Mouse (Mus musculus): ENCODE data around the gene Asxl1. TPM values are rescaled to one million over a fixed set of nuclear protein-coding genes. Genes with fewer than 3 reads are reported as not detected.

Gene Asxl1
- polyA plus RNA-seq, 1 experiment from 2014 or later: 12.3 TPM

DNA sequence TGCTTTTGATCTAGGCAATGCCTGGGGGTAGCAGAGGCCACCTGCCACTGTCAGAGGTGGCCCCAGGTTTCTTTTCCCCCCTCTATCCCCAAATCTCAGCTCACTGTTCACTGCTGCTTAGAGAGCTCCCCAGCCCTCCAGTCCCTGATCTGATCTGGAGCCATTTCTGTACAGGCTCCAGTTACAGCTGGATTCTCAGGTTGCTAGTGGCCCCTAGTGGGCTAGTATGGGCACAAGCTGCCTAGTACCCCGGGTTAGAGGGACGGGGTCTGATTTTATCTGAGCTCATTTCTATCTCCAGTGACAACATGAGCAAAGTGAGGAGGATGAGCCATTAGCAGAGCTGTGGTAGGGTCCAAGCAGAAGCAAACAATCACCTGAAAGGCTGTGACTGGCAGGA, 69.0 kb downstream of the Asxl1 start:
- H3K9me3 ChIP-seq (replicated peaks): no peaks in the 10 kb centered on the region
- H3K4me3 ChIP-seq (replicated peaks): no peak overlapping the region
- 16% methylated on average over 2 of the region's 2 CpGs for WGBS
- H3K4me2 ChIP-seq (replicated peaks): no peak overlapping the region
- H3K36me3 ChIP-seq: peaks cover 77% of the 10 kb centered on the region
- no peak overlapping the region for H3K9ac ChIP-seq
- no peaks in the 10 kb centered on the region for H3K27me3 ChIP-seq
- H3K4me1 ChIP-seq: no peaks in the 10 kb centered on the region
- H3K27ac ChIP-seq (replicated peaks): no peak overlapping the region
- ATAC-seq (ENCODE audit: insufficient number of reproducible peaks, low FRiP score, low TSS enrichment, low read depth): no peak

GRCm38 (mm10) chr2:153417841-153418240, 72.2 kb downstream of the Asxl1 start:
- WGBS: 93% methylated on average over 12 of the region's 12 CpGs
- H3K9me3 ChIP-seq (replicated peaks): no peaks in the 10 kb centered on the region
- ATAC-seq (ENCODE audit: insufficient number of reproducible peaks, low FRiP score, low TSS enrichment, low read depth): no peak

GRCm38 (mm10) chr2:153418381-153418780, 72.8 kb downstream of the Asxl1 start:
- Histone ChIP-seq H3K27ac (replicated peaks) (no peak overlapping the region), H3K36me3 (peaks cover 59% of the 10 kb centered on the region), H3K4me2 (replicated peaks) (no peak overlapping the region), H3K27me3 (no peaks in the 10 kb centered on the region), H3K9me3 (replicated peaks) (no peaks in the 10 kb centered on the region), H3K4me1 (0 out of 2 replicates have a peak, but pooled peaks cover 5% of the 10 kb centered on the region), H3K9ac (no peak overlapping the region), H3K4me3 (replicated peaks) (no peak overlapping the region)
- no peak; the same call in 1 of the 2 replicates for ATAC-seq (ENCODE audit: insufficient number of reproducible peaks, low FRiP score, low TSS enrichment, low read depth)
- WGBS: 83% methylated on average over 1 of the region's 1 CpGs

More at GRCm38 (mm10) chr2:153417841-153418240, 72.2 kb downstream of the Asxl1 start:
- H3K4me2 ChIP-seq (replicated peaks): no peak overlapping the region
- H3K9ac ChIP-seq: no peak overlapping the region
- peaks cover 59% of the 10 kb centered on the region for H3K36me3 ChIP-seq
- no peak overlapping the region for H3K4me3 ChIP-seq (replicated peaks)
- no peaks in the 10 kb centered on the region for H3K27me3 ChIP-seq
- H3K4me1 ChIP-seq: 0 out of 2 replicates have a peak, but pooled peaks cover under 1% of the 10 kb centered on the region
- H3K27ac ChIP-seq (replicated peaks): no peak overlapping the region

DNA sequence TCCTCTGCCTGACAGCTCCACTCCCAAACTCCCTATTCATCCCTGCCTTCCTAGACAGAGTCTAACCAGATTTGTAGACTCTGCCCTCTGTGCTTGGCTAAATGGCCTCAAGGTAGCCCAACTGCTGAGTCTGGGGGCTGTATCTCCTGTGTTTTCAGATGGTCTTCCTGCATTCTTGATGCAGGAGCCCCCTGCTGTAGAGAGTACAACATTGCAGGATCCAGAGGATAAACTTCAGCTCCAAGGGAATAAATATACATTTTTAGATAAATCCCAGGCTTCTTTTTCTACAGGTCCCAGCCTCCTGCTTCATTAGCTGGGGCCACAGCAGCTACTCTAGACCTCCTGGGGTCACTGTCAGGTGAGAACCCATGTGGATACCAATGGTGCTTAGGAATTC, 75.6 kb downstream of the Asxl1 start:
- Histone ChIP-seq H3K36me3 (peaks cover 53% of the 10 kb centered on the region), H3K4me2 (replicated peaks) (no peak overlapping the region), H3K27ac (replicated peaks) (no peak overlapping the region), H3K27me3 (no peaks in the 10 kb centered on the region), H3K9me3 (replicated peaks) (no peaks in the 10 kb centered on the region), H3K4me3 (replicated peaks) (no peak overlapping the region), H3K4me1 (peaks cover 23% of the 10 kb centered on the region; the same call in 1 of the 2 replicates), H3K9ac (no peak overlapping the region)
- no peak for ATAC-seq (ENCODE audit: insufficient number of reproducible peaks, low FRiP score, low TSS enrichment, low read depth)

GRCm38 (mm10) chr2:153422051-153422450, 76.4 kb downstream of the Asxl1 start:
- no peak; the same call in 1 of the 2 replicates for ATAC-seq (ENCODE audit: insufficient number of reproducible peaks, low FRiP score, low TSS enrichment, low read depth)
- H3K36me3 ChIP-seq: peaks cover 45% of the 10 kb centered on the region
- H3K4me1 ChIP-seq: peaks cover 27% of the 10 kb centered on the region; the same call in 1 of the 2 replicates

DNA sequence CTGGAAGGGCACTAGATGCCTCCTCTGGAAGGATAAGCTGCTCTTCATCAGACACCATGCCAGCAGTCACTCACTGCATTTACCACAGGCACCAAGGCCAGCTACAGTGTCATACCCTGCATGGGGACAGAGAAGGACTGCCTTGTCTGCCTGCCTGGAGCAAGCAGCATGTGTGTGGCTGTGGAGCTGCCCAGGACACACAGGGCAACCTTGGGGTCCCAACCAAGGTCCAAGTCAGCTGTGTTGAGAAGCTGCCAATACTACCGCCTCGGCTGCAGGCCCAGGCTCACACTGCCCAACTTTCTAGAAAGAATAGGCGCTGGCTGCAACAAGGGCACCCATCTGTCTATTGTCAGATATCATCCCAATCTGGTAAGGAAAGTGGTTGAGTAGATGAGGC, 77.5 kb downstream of the Asxl1 start:
- H3K9me3 ChIP-seq (replicated peaks): no peaks in the 10 kb centered on the region
- no peak overlapping the region for H3K4me3 ChIP-seq (replicated peaks)
- H3K9ac ChIP-seq: no peak overlapping the region
- H3K36me3 ChIP-seq: peaks cover 35% of the 10 kb centered on the region
- H3K4me1 ChIP-seq: peaks cover 29% of the 10 kb centered on the region; the same call in 1 of the 2 replicates
- no peak for ATAC-seq (ENCODE audit: insufficient number of reproducible peaks, low FRiP score, low TSS enrichment, low read depth)
- no peak overlapping the region for H3K27ac ChIP-seq (replicated peaks)
- no peak overlapping the region for H3K4me2 ChIP-seq (replicated peaks)
- no peaks in the 10 kb centered on the region for H3K27me3 ChIP-seq
- 90% methylated on average over 3 of the region's 3 CpGs for WGBS

More at GRCm38 (mm10) chr2:153422051-153422450, 76.4 kb downstream of the Asxl1 start:
- Histone ChIP-seq H3K9ac (no peak overlapping the region), H3K27ac (replicated peaks) (no peak overlapping the region), H3K4me3 (replicated peaks) (no peak overlapping the region), H3K4me2 (replicated peaks) (no peak overlapping the region), H3K9me3 (replicated peaks) (no peaks in the 10 kb centered on the region), H3K27me3 (no peaks in the 10 kb centered on the region)
- WGBS: 29% methylated on average over 5 of the region's 5 CpGs

GRCm38 (mm10) chr2:153424557-153424956, 78.9 kb downstream of the Asxl1 start:
- peaks cover 29% of the 10 kb centered on the region; the same call in 1 of the 2 replicates for H3K4me1 ChIP-seq
- 84% methylated on average over 8 of the region's 8 CpGs for WGBS
- no peak overlapping the region for H3K4me3 ChIP-seq (replicated peaks)
- H3K27me3 ChIP-seq: no peaks in the 10 kb centered on the region
- ATAC-seq (ENCODE audit: insufficient number of reproducible peaks, low FRiP score, low TSS enrichment, low read depth): no peak
- H3K9me3 ChIP-seq (replicated peaks): no peaks in the 10 kb centered on the region
- no peak overlapping the region for H3K9ac ChIP-seq
- no peak overlapping the region for H3K4me2 ChIP-seq (replicated peaks)
- H3K27ac ChIP-seq (replicated peaks): no peak overlapping the region
- peaks cover 24% of the 10 kb centered on the region for H3K36me3 ChIP-seq

DNA sequence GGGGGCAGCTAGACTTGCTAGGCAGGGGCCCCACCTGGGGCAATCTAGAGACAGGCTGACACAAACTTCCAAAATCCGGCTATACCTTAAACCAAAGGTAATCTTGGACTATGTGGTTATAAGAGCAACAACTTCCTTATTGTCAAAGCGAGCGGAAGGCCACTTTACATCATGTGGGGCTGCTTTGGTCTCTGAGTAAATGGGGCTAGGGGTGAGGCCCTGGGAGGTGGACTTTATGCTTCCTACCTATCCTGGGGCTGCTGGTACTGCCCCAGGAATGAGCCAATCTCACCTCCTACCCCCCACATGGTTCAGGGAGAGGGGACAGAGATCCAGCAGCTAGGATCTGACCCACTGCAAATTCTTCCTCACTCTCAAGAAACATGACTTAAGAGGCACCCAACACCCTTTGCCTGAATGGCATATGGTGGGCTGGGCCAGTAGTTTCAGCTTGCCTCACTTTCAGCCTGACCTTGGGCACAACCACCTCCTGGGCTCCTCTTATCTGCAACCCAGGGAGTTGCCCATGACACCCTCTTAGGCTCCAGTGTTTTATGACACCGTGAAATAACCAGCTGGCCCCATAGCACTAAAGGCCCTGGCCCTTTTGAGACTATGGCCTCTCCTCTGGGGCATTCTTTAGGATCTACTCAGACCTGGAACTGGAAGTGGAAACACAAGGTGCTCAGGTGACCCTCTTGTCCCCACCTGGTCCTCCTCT, 79.7 kb downstream of the Asxl1 start:
- Histone ChIP-seq H3K4me3 (replicated peaks) (no peak overlapping the region), H3K27me3 (no peaks in the 10 kb centered on the region), H3K9ac (no peak overlapping the region), H3K4me2 (replicated peaks) (no peak overlapping the region), H3K4me1 (peaks cover 29% of the 10 kb centered on the region; the same call in 1 of the 2 replicates), H3K9me3 (replicated peaks) (no peaks in the 10 kb centered on the region), H3K36me3 (peaks cover 20% of the 10 kb centered on the region), H3K27ac (replicated peaks) (no peak overlapping the region)
- no peak for ATAC-seq (ENCODE audit: insufficient number of reproducible peaks, low FRiP score, low TSS enrichment, low read depth)
- WGBS: 81% methylated on average over 4 of the region's 4 CpGs

DNA sequence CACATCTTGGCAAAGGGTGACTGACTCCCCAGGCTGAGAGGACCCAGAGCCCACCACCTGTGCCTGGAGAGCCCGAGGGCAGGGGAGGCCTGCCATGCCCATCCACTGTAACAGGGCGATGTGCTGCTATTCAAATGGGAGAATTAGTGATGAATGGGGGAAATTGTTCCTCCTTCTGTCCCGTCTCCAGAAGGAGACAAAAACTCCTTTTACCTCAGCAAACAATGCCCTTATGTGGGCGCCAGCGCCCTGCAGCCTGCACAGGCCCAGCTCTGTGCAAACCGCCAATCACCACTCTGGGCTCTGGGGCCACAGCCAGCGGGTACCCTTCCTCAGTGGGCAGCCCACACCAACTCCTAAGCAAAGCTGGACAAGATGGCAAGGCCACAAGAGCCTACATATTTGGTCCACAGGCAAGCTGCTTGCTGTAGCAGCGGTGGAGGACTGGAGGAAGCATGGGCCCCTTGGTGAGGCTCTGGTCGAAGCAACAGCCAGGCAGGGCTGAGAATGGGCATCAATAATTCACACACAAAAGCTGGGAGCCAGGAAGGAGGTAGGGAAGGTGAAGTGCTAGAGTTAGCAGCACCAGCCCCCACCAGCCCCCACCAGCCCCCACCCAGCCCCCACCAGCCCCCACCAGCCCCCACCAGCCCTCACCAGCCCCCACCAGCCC, 80.5 kb downstream of the Asxl1 start:
- H3K27me3 ChIP-seq: no peaks in the 10 kb centered on the region
- H3K9me3 ChIP-seq (replicated peaks): no peaks in the 10 kb centered on the region
- ATAC-seq (ENCODE audit: insufficient number of reproducible peaks, low FRiP score, low TSS enrichment, low read depth): no peak
- WGBS: 50% methylated on average over 9 of the region's 9 CpGs
- no peak overlapping the region for H3K4me3 ChIP-seq (replicated peaks)
- no peak overlapping the region for H3K4me2 ChIP-seq (replicated peaks)
- peaks cover 29% of the 10 kb centered on the region; the same call in 1 of the 2 replicates for H3K4me1 ChIP-seq
- H3K27ac ChIP-seq (replicated peaks): no peak overlapping the region
- no peak overlapping the region for H3K9ac ChIP-seq
- peaks cover 25% of the 10 kb centered on the region for H3K36me3 ChIP-seq

- WGBS: 24% methylated on average over 2 of the region's 2 CpGs
- no peak for ATAC-seq (ENCODE audit: insufficient number of reproducible peaks, low FRiP score, low TSS enrichment, low read depth)
- Histone ChIP-seq H3K4me2 (replicated peaks) (no peak overlapping the region), H3K9ac (no peak overlapping the region), H3K36me3 (peaks cover 32% of the 10 kb centered on the region), H3K27me3 (no peaks in the 10 kb centered on the region), H3K4me3 (replicated peaks) (no peak overlapping the region), H3K27ac (replicated peaks) (peak overlapping the region; percentile 28; the same call in 1 of the 2 replicates), H3K9me3 (replicated peaks) (no peaks in the 10 kb centered on the region), H3K4me1 (peaks cover 29% of the 10 kb centered on the region; the same call in 1 of the 2 replicates)
These were observed 81.3 kb downstream of the Asxl1 start for GRCm38 (mm10) chr2:153426931-153427330.

DNA sequence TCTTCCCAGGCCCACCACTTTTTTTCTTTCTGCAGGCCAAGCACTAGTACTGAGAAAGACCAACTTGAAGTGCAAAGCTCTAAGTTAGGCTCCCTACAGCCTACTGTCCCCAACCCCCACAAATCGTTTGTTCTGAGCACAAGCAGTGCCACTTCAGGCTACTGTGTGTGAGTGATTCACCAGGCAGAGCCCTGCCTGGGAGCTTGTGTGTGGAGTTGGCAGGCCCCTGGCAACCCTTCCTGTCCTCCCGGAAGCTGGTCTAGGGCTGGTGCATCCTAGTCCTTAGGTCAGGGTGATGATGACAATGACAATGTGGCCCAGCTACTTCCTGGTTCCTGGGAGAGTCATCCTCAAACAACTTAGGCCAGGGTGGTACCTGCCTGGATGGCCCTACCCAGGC, 82.9 kb downstream of the Asxl1 start:
- Histone ChIP-seq H3K4me3 (replicated peaks) (no peak overlapping the region), H3K4me2 (replicated peaks) (no peak overlapping the region), H3K4me1 (peaks cover 24% of the 10 kb centered on the region; the same call in 1 of the 2 replicates), H3K27me3 (no peaks in the 10 kb centered on the region), H3K9me3 (replicated peaks) (no peaks in the 10 kb centered on the region), H3K27ac (replicated peaks) (no peak overlapping the region), H3K36me3 (peaks cover 42% of the 10 kb centered on the region), H3K9ac (no peak overlapping the region)
- 57% methylated on average over 2 of the region's 2 CpGs for WGBS
- ATAC-seq (ENCODE audit: insufficient number of reproducible peaks, low FRiP score, low TSS enrichment, low read depth): no peak

Measured in embryonic facial prominence, embryonic 15.5 days (tissue).